In the genomic region with DNA sequence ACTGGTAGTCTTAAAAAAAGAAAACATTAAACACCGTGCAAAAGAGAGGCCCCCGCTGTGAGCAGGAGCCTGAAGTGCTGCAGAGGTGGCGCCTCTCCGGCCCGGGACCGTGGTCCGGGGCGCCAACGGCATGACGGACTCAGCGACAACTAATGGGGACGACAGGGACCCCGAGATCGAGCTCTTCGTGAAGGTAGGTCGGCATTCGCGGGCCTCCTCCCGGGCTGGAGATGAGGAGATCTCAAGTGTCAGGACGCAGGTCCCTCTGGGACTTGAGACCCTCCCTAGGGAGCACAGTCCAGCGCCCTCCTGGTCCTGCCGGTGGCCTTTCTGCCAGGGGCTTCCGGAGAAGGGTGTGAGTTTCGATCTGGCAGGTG, we compare ENCODE assay signal across 8 mouse cellular contexts. TPM values are rescaled to one million over a fixed set of nuclear protein-coding genes. Genes with fewer than 3 reads are reported as not detected.
DNase-seq lines count a peak whose midpoint lies in the region; ATAC-seq and TF ChIP-seq lines count a peak whose summit lies in the region.

No protein-coding gene starts in this region.

- intact Hi-C loops in heart, postnatal 25 days (cut with DNase I), result loop anchor here (1.0 to 2.0 kb wide), 3 partner anchors 38 to 68 kb away; no protein-coding TSS in a partner anchor

- peak overlapping the region; percentile 65 for H3K9ac ChIP-seq in embryonic facial prominence, embryonic 13.5 days
- H3K9ac ChIP-seq in liver, embryonic 11.5 days (ENCODE audit: low read depth, low read length), result no peak overlapping the region
- H3K9ac ChIP-seq in neural tube, embryonic 11.5 days (ENCODE audit: low read length), result peak overlapping the region; percentile 14; the same call in 1 of the 2 replicates

- no peaks in the 10 kb centered on the region for H3K9me3 ChIP-seq in embryonic facial prominence, embryonic 13.5 days
- no peaks in the 10 kb centered on the region for H3K9me3 ChIP-seq in liver, embryonic 11.5 days (ENCODE audit: control insufficient read depth, low read length)
- H3K9me3 ChIP-seq in neural tube, embryonic 11.5 days (ENCODE audit: control insufficient read depth, low read length), result no peaks in the 10 kb centered on the region

- ATAC-seq in embryonic facial prominence, embryonic 13.5 days (ENCODE audit: insufficient number of reproducible peaks, insufficient read depth, low FRiP score, low TSS enrichment, low read depth), result no peak
- peak; percentile 39; the same call in 1 of the 2 replicates for ATAC-seq in liver, embryonic 11.5 days (replicated peaks; ENCODE audit: low FRiP score)
- ATAC-seq in neural tube, embryonic 11.5 days (ENCODE audit: insufficient read depth, low FRiP score, low TSS enrichment), result no peak

- peaks cover 4% of the 10 kb centered on the region; the same call in 1 of the 2 replicates for H3K4me1 ChIP-seq in spleen, adult 2 months (ENCODE audit: control insufficient read depth, insufficient read depth, insufficient read length)
- peaks cover 20% of the 10 kb centered on the region for H3K4me1 ChIP-seq in embryonic facial prominence, embryonic 13.5 days
- H3K4me1 ChIP-seq in liver, embryonic 11.5 days (replicated peaks; ENCODE audit: control insufficient read depth, insufficient read depth, low read length), result no peaks in the 10 kb centered on the region; the same call in 1 of the 2 replicates
- H3K4me1 ChIP-seq in neural tube, embryonic 11.5 days (ENCODE audit: control insufficient read depth, insufficient read depth, low read length), result peaks cover 9% of the 10 kb centered on the region; the same call in 1 of the 2 replicates

- no peak for TF ChIP-seq POLR2A in spleen, adult 2 months (IDR thresholded peaks at IDR 0.05; ENCODE audit: low read depth, low read length)

- no peaks in the 10 kb centered on the region for H3K27me3 ChIP-seq in spleen, adult 2 months (ENCODE audit: control insufficient read depth, insufficient read depth, low read length)
- H3K27me3 ChIP-seq in embryonic facial prominence, embryonic 13.5 days, result peaks cover 43% of the 10 kb centered on the region
- peaks cover 23% of the 10 kb centered on the region for H3K27me3 ChIP-seq in liver, embryonic 11.5 days (replicated peaks; ENCODE audit: control insufficient read depth, insufficient read depth, low read length)
- peaks cover 11% of the 10 kb centered on the region for H3K27me3 ChIP-seq in neural tube, embryonic 11.5 days (ENCODE audit: control insufficient read depth, insufficient read depth, low read length)

- no peak for TF ChIP-seq CTCF in spleen, adult 2 months (IDR thresholded peaks at IDR 0.05; ENCODE audit: extremely low read depth, insufficient read depth, insufficient read length, insufficient replicate concordance)

- peak in 1 of 2 experiments; percentile 7 for DNase-seq in spleen, adult 2 months (ENCODE audit: low read depth in 1 of 2, low spot score in 2 of 2)
- DNase-seq in spleen, adult 12 weeks (ENCODE audit: low spot score), result no peak
- peak; percentile 18 for DNase-seq in heart, postnatal 25 days (ENCODE audit: low spot score)
- peak; percentile 38 for DNase-seq in liver, embryonic 11.5 days (ENCODE audit: low spot score)
- no peak for DNase-seq in neural tube, embryonic 11.5 days (ENCODE audit: low spot score)
- no peak for DNase-seq in right cerebral cortex, postnatal 4 days
- DNase-seq in ovary, postnatal 10 days (ENCODE audit: low spot score), result no peak

- H3K27ac ChIP-seq in spleen, adult 2 months (ENCODE audit: insufficient read depth, low read length), result peak overlapping the region; percentile 11; the same call in 1 of the 2 replicates
- no peak overlapping the region for H3K27ac ChIP-seq in embryonic facial prominence, embryonic 13.5 days
- no peak overlapping the region for H3K27ac ChIP-seq in liver, embryonic 11.5 days (ENCODE audit: low read depth, low read length)
- H3K27ac ChIP-seq in neural tube, embryonic 11.5 days (ENCODE audit: low read depth, low read length), result no peak overlapping the region

- H3K36me3 ChIP-seq in spleen, adult 2 months (ENCODE audit: control insufficient read depth, insufficient read depth, low read length), result no peaks in the 10 kb centered on the region
- H3K36me3 ChIP-seq in embryonic facial prominence, embryonic 13.5 days, result no peaks in the 10 kb centered on the region
- H3K36me3 ChIP-seq in liver, embryonic 11.5 days (ENCODE audit: control insufficient read depth, insufficient read depth, low read length), result no peaks in the 10 kb centered on the region
- no peaks in the 10 kb centered on the region for H3K36me3 ChIP-seq in neural tube, embryonic 11.5 days (ENCODE audit: control insufficient read depth, insufficient read depth, low read length)

- peak overlapping the region; percentile 94 for H3K4me2 ChIP-seq in embryonic facial prominence, embryonic 13.5 days
- H3K4me2 ChIP-seq in liver, embryonic 11.5 days, result peak overlapping the region; percentile 94
- peak overlapping the region; percentile 82 for H3K4me2 ChIP-seq in neural tube, embryonic 11.5 days (ENCODE audit: low read depth)

- peak overlapping the region; percentile 57 for H3K4me3 ChIP-seq in spleen, adult 2 months (ENCODE audit: extremely low read depth, insufficient read depth, insufficient read length)
- H3K4me3 ChIP-seq in embryonic facial prominence, embryonic 13.5 days, result peak overlapping the region; percentile 45
- H3K4me3 ChIP-seq in liver, embryonic 11.5 days (ENCODE audit: low read depth, low read length), result peak overlapping the region; percentile 52
- peak overlapping the region; percentile 34 for H3K4me3 ChIP-seq in neural tube, embryonic 11.5 days (ENCODE audit: low read depth, low read length)

- under 1% methylated on average over 24 of the region's 24 CpGs for WGBS in spleen, adult 2 months
- WGBS in embryonic facial prominence, embryonic 13.5 days, result under 1% methylated on average over 24 of the region's 24 CpGs
- WGBS in liver, embryonic 11.5 days, result under 1% methylated on average over 24 of the region's 24 CpGs
- 0% methylated on average over 23 of the region's 24 CpGs for WGBS in neural tube, embryonic 11.5 days

RNA-seq across cellular contexts. Expression of a gene that starts 0.4 kb away (rescaled TPM):
- 5.5 and 5.6 TPM in 2 replicates for polyA plus RNA-seq in spleen, adult 2 months (2012; rRNA removed)
- polyA plus RNA-seq in embryonic facial prominence, embryonic 13.5 days (2015; fragmentation: Nextera tagmentation; extraction: Ambion mirVana), result 0.72 and 1.2 TPM in 2 replicates
- 100 to 1,000 TPM; 114 to 142 TPM for total RNA-seq in heart, postnatal 25 days (2021)
- polyA plus RNA-seq in liver, embryonic 11.5 days (2014; fragmentation: Nextera tagmentation; extraction: Ambion mirVana), result 0.64 and 0.75 TPM in 2 replicates
- 0.14 and 0.23 TPM in 2 replicates for polyA plus RNA-seq in neural tube, embryonic 11.5 days (2014; fragmentation: Nextera tagmentation; extraction: Ambion mirVana)

Comparison
In these comparisons a context has a peak if more than half of its experiments do, and no peak if none do; other contexts are left out.
1. DNase-seq: peak in heart, postnatal 25 days (single experiment) and liver, embryonic 11.5 days (single experiment); none in spleen, adult 12 weeks (single experiment), neural tube, embryonic 11.5 days (single experiment), right cerebral cortex, postnatal 4 days (single experiment) and ovary, postnatal 10 days (single experiment).
2. Peak in every context shown above with its lines, with median percentiles within 50 percentile points of each other: H3K4me3 ChIP-seq and H3K4me2 ChIP-seq.